Comparison of ENCODE assay signal across 1 mouse cellular context in genomic region chr11:58926651-58927050, GRCm38 (mm10).
TF ChIP-seq lines count a peak whose summit lies in the region.

No protein-coding gene starts in this region.

TF ChIP-seq in MEL, 35 proteins besides CTCF, POLR2A, EP300 and RAD21:
- 0 out of 2 replicates have a peak, but pooled peaks have one; percentile 22 for TF ChIP-seq MAX (IDR thresholded peaks at IDR 0.05; ENCODE audit: low read length)
- TF ChIP-seq ZKSCAN1 (IDR thresholded peaks at IDR 0.05; ENCODE audit: low read depth, low read length): no peak
